Mouse (Mus musculus): ENCODE results near the gene Pllp.
A peak's percentile ranks its signal among the peaks of the same experiment; 100 is the strongest.

Pllp gene

DNA sequence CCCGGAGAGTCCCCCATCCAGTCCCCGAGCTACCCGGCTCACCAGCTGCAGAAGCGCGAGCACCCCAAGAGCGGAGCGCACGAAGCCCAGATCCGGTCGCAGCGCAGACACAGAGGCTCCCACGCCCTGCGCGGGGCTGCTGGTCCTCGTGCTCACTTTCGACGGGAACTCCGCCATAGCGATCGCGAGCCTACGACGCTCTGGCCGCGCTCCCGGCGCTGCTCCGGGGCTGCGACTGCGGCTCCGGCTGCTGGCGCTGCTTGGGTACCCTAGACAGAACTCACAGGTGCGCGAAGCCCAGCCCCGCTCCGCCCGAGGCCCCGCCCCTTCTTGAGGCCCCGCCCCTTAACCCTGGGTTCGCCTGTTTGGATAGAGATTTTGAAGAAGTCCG lies at the start of gene Pllp:
Pllp (minus strand) TSS at position 285 of the 391 bp plus-strand sequence.
- no peak for DNase-seq (ENCODE audit: low spot score)

DNA sequence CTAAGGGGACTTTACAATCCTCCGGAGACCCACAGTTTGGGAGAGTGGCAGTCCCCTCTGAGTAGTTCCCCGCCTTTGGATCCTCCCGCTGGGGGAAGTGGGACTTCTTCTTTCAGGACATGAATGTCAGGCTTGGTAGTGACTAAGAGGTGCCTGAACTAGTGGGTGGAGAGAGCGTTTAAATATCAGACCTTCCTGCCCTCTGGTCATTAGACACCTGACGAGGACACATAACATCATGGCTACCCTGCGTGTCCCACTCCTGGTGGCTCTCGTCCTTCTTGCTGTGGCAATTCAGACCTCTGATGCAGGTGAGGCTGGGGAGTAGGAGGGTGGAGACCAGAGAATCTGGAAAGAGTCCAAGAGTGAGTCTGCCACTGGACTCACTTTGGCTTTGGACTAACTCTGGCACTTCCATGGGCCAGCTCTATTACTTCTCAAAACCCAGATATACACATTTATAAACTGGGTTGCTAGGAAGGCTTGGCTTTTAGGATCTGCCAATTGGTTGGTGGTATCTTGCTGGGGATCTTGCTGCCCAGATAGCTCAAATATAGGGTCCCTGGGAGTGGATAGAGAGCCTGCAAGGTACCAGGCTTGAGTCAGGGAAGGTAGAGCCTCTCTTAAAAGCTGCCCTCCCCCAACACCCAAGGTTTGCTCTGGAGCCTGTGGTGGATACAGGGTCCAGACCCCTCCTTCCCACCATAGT lies 49.6 kb upstream of the Pllp start, which contains the start of gene Ccl22:
Ccl22 (plus strand) TSS at position 115 of the 709 bp plus-strand sequence.
- DNase-seq (ENCODE audit: low spot score): no peak

DNA sequence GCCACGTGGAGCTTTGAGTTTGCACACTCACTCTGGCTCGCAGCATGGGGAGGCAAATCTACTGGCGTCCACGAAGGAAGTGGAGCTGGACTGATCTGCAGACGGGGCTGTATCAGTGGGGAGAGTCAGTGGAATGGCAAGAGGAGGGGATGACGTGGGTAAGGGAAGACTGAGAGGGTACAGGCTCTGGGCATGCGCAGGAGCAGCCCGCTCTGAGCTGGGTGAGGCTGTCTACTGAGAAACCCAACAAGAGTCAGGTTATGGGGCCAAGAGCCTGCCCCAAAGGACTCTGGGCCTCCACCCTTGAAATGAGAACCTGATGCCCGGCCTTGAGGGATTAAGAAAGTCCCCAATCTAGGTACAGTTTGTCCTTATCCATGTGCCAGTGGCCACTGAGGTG lies 48.9 kb upstream of the Pllp start:
- DNase-seq (ENCODE audit: low spot score): no peak

GRCm38 (mm10) chr8:94744484-94744883 lies 48.4 kb upstream of the Pllp start:
- no peak for DNase-seq (ENCODE audit: low spot score)

DNA sequence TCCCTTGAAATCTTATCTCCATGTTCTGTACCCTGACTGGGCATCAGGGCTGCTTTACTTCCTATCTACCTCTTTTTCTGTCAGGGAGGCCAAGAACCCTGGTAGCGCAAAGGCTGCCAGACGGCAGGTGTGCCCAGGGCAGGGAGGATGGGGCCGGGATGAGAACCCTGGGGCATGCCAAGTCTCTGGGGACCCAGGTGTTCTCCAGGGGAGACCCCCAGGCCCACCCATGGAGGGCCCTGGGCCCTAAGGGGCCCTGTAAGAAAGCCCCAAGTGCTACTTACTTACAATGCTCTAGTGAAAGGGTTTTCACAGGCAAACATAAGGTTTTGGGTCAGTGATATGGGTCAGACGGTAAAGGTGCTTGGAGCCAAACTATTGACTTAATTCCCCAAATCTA lies 45.6 kb upstream of the Pllp start:
- DNase-seq (ENCODE audit: low spot score): no peak

- no peak for DNase-seq (ENCODE audit: low spot score)
Measured at GRCm38 (mm10) chr8:94740591-94740990, 44.5 kb upstream of the Pllp start.

GRCm38 (mm10) chr8:94739829-94740228 lies 43.8 kb upstream of the Pllp start:
- no peak for DNase-seq (ENCODE audit: low spot score)

- DNase-seq (ENCODE audit: low spot score): peak; percentile 16
Measured at GRCm38 (mm10) chr8:94735426-94736094, 39.5 kb upstream of the Pllp start.

- no peak for DNase-seq (ENCODE audit: low spot score)
Measured at GRCm38 (mm10) chr8:94734735-94735350, 38.8 kb upstream of the Pllp start.

DNA sequence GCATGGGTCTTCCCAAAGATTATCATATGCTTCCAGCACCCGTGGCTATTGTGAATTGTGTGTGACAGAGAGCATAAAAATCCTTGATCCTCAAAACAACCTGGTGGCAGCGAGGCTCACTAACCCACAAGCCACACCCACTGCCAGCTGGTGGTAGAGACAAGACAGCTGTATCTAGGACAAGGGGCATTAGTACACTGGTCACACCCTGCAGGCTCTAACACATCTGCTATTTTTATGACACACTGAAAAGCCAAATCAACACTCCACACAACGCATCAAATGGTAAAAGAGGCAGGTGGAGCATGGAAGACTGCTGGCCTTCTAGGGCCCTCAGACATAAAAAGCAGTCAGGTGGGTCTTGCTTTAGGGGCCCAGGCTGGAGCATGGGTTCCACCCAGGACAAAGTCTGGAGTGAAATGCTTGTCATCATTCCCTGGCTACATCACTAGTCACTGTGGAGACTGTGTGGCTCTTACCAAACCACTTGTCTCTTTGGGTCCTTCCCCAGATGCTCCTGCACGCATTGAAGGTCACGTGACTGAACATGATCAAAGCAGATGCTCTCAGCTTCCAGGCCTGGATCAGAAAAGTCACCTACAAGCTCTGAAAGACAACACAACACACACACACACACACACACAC lies 37.9 kb upstream of the Pllp start:
- no peak for DNase-seq (ENCODE audit: low spot score)

- no peak for DNase-seq (ENCODE audit: low spot score)
Measured at GRCm38 (mm10) chr8:94729301-94729700, 33.2 kb upstream of the Pllp start.

DNA sequence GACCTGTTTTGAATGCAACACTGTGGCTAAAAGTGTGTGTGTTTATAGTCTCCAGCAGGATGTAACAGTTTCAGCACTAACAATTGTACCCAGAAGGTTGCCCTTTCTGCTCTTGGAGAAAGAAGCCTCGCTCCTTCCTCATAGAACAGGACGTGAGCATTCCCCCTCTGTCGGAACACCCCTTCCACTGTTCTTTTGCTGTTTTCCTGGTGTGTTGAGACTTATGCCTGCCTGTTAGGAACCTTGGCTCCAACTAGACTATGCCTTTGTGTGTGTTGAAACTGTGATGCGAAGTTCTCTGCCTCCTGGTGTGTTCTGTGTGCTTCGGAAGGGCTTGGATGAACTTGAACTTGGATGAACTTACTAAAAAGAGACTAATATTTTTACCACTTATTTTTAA lies 29.9 kb upstream of the Pllp start:
- no peak for DNase-seq (ENCODE audit: low spot score)

DNA sequence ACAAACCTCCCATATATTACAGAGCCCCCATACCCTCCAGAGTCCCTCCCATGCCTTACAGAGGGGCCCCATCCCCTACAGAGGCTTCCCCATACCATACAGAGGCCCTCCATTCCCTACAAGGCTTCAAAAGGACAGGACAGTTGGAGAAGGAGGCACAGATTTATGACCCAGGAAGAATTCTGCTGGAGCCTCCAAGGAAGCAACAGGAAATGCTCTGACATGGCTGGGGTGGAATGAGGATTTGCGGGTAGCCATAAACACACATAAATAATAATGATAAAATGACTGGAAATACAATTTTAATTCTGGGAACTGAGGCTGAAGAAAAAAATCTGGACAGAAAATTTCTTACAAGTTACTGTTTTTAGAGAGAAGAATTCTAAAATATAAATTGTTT lies 20.8 kb upstream of the Pllp start:
- no peak for DNase-seq (ENCODE audit: low spot score)

DNA sequence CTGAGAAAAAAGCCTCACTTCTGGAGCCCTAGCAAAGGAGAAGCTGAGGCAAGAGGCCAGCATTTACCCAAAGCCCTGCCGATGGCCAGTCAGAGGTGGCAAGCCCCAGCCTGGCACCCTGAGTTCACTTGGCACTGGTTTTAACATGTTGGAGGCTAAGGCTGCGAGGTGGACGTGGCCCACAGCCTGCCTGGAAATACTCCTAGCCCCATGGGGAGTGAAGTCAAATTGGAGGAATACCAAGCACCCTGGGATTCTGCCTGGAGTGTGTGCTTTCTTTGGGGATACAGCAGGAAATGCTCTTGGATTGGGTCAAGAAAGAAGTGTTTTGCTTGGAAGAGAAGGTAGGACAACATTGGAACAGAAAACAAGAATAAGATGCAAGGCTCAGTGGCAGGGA lies 19.8 kb upstream of the Pllp start:
- no peak for DNase-seq (ENCODE audit: low spot score)

DNA sequence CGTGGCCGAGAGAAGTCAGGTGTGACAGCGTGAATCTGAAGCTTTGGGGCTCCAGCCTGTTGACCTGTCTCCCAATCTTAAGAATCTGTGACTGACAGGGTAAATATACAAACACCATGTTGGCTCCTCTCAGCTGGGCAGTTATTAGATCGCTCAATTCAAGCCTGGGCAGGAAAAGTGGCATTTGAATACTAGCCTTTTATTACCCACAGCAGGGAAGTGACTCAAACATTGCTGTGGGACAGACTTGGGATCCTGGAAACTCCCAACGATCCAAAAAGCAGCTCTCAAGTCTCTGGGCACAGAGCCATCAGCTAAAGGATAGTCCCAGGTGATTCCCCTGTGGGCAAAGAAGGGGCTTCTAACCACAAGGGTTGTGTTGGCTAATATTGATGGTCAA lies 18.5 kb upstream of the Pllp start:
- DNase-seq (ENCODE audit: low spot score): no peak

DNA sequence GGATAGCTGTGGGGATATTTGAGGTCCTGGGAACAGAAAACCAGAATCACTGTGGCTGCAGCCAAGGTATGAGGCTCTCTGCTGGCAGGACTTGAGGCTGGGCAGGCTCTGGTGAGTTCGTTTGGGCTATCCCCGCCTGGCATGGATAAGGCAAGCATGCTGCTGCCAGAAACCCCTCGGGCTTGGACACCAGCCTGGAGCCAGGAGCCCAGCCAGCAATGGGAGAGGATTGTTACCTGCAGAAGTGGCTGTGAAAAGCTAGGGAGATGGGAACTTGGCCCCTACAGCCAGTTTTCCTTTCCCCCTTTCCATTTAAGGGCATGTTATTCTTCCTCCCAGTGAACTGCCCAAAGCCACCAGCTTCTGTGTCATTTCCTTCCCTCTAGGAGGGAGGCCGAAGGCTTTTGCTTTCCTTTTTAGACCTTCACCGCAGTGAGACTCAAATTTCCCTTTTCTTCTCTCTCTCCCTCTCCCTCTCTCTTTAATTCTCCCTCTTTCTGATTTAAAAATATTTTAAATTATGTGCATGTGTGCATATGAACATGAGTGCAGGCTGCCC lies 15.2 kb upstream of the Pllp start:
- DNase-seq (ENCODE audit: low spot score): no peak

GRCm38 (mm10) chr8:94710336-94710735 lies 14.3 kb upstream of the Pllp start:
- DNase-seq (ENCODE audit: low spot score): no peak

- peak; percentile 20 for DNase-seq (ENCODE audit: low spot score)
Measured at GRCm38 (mm10) chr8:94706732-94707395, 10.8 kb upstream of the Pllp start.

DNA sequence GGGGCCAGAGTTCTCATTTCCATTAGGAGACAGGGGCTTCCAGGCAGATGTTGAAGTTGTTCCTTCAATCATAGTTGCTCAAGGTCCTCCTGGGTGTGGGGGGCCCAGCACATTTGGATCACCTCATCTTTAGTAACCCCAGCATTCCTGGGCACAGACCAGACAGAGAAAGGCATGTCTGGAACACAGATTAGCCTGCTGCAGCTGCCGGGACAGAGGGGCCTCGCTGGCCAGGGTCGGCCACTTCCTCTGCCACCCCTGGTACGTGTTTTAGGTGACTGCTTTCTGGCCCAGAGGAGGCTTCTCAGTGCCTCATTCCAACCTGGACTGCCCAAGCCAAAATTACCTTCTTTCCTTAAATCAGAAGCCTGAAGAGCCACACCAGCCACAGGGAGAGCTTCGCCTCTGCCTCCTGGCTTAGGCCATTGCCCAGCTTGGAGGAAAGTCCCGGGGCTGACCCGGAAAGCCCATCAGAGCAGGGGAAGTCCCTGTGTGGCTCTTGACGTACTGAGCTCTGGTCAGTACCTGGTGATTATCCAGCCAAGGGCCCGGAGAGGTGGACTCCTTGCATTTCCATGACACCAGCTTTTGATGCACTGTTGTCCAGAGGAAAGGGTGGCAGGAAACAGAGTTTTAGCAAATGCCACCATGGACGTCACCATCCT lies 9.6 kb upstream of the Pllp start:
- DNase-seq (ENCODE audit: low spot score): no peak

DNA sequence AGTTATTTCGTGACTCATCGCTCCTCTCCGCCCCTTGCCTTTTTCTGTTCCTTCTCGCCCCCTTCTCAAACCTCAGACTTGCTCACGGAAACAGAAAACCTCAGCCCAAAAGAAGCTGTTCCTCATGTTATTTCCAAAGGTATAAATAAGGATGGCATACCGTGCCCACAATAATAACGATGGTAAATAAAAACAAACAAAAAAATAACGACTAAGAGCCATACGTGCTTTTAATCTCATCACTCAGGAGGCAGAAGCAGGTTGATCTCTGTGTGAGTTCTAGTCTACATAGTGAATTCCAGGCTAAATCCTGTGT lies 8.5 kb upstream of the Pllp start:
- no peak for DNase-seq (ENCODE audit: low spot score)

DNA sequence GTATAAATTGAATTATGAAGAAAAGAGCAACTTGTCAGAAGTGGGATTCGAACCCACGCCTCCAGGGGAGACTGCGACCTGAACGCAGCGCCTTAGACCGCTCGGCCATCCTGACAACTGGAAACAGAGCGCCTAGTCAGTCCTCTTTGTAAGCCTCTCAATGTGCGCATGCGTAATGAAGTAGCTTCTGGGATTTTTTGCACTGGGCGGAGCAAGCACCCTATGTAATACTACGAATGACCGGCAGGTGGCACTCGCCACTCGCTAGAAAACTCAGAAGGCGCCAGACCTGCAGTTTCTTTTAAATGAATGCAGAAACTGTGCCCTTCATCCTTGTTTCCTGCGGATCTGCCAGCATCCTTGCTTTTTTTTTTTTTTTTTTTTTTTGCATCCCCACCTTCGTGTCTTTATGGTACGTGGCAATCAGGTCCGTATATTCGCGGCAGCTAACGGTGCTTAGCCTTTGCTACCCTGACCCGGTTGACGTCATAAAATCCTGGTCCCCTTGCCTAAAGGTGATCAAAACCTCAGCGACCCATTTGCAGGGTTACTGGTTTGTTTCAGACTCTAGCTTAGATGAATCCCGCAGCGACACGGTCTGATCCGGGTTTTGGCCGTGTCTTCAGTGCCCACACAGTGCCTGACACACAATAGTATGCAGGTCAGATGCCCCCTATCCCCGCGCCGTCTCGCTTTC lies 8.0 kb upstream of the Pllp start:
- peak; percentile 99 for DNase-seq (ENCODE audit: low spot score)

Measured in MN1 (cell line).